Mouse (Mus musculus) kidney, postnatal 0 days (tissue): Measurements from ENCODE around the gene Gli2. TPM values are rescaled to one million over a fixed set of nuclear protein-coding genes. Genes with fewer than 3 reads are reported as not detected.
A peak's percentile ranks its signal among the peaks of the same experiment; 100 is the strongest.

Experiments
- ATAC-seq: fragments of 200-750 bp; cut with Nextera tagmentation; replicated peaks from 2 replicates; pipeline ENCODE4 v1.8.0; 2017; ENCODE audit warnings: low read depth, moderate number of reproducible peaks, moderate TSS enrichment, moderate library complexity; ENCODE audit not compliant: low FRiP score
- DNase-seq: peaks from one replicate; pipeline ENCODE4 v3.0.0-alpha.2; 2016; ENCODE audit warnings: low spot score
- H3K27ac ChIP-seq: fragments of 300-500 bp; sonication (generic); 2 replicates; pipeline ENCODE4 v1.5.1; 2014; ENCODE audit warnings: mild to moderate bottlenecking
- H3K27me3 ChIP-seq: fragments of 300-500 bp; sonication (generic); 2 replicates; pipeline ENCODE4 v1.6.1; 2014; ENCODE audit warnings: low read length, mixed read lengths; ENCODE audit not compliant: insufficient read depth
- H3K36me3 ChIP-seq: fragments of 300-500 bp; sonication (generic); 2 replicates; pipeline ENCODE4 v1.6.1; 2014; ENCODE audit warnings: low read length, mixed read lengths; ENCODE audit not compliant: insufficient read depth
- H3K4me1 ChIP-seq: fragments of 300-500 bp; sonication (generic); replicated peaks from 2 replicates; pipeline ENCODE4 v1.6.1; 2014; ENCODE audit warnings: antibody characterized with exemption, low read length, mixed read lengths; ENCODE audit not compliant: insufficient read depth
- H3K4me2 ChIP-seq: fragments of 300-500 bp; sonication (generic); 2 replicates; pipeline ENCODE4 v1.6.1; 2014; ENCODE audit warnings: mild to moderate bottlenecking, low read length, moderate library complexity, mixed read lengths
- H3K4me3 ChIP-seq: fragments of 300-500 bp; sonication (generic); replicated peaks from 2 replicates; pipeline ENCODE4 v1.5.1; 2014; ENCODE audit warnings: low read depth, low read length
- H3K9ac ChIP-seq: fragments of 300-500 bp; sonication (generic); 2 replicates; pipeline ENCODE4 v1.6.1; 2014; ENCODE audit warnings: low read depth, low read length
- H3K9me3 ChIP-seq: fragments of 300-500 bp; sonication (generic); replicated peaks from 2 replicates; pipeline ENCODE4 v1.6.1; 2016; ENCODE audit warnings: low read length, inconsistent platforms, mixed read lengths
- CTCF ChIP-seq: IDR thresholded peaks from 2 replicates; pipeline ENCODE4 v1.5.1; 2016; ENCODE audit warnings: antibody characterized with exemption, low read depth, mild to moderate bottlenecking, moderate library complexity
- WGBS: fragments of 180-500 bp; shearing (Covaris S2); extraction: QIAGEN DNeasy Blood & Tissue Kit; methylation state at CpG from one replicate; pipeline ENCODE4 v1.1.7; 2014; 5-methylcytosine and 5-hydroxymethylcytosine counted together
- polyA plus RNA-seq: library from polyadenylated mRNA; unstranded; fragments of >200 nt; fragmentation: Nextera tagmentation; extraction: Ambion mirVana; gene quantifications from 2 replicates; pipeline ENCODE4 v1.2.1, GENCODE M21; 2015

The Gli2 gene
- polyA plus RNA-seq, 1 experiment from 2014 or later, result 2.6 TPM

- Histone ChIP-seq H3K36me3 (no peaks in the 10 kb centered on the region), H3K9me3 (no peaks in the 10 kb centered on the region), H3K27me3 (no peaks in the 10 kb centered on the region), H3K9ac (no peak overlapping the region), H3K4me2 (peak overlapping the region; percentile 50), H3K4me3 (peak overlapping the region; percentile 20; the same call in 1 of the 2 replicates), H3K4me1 (peaks cover 4% of the 10 kb centered on the region), H3K27ac (no peak overlapping the region)
- DNase-seq (peak; percentile 51), ATAC-seq (peak; percentile 79)
- no peak for TF ChIP-seq CTCF
- 17% methylated on average over 31 of the region's 31 CpGs for WGBS
These were observed 227.8 kb downstream of the Gli2 start for GRCm38 (mm10) chr1:118825467-118826219.

GRCm38 (mm10) chr1:118825035-118825434, 228.4 kb downstream of the Gli2 start:
- DNase-seq, result no peak
- peaks cover 4% of the 10 kb centered on the region for H3K4me1 ChIP-seq
- no peaks in the 10 kb centered on the region for H3K27me3 ChIP-seq
- 0 out of 2 replicates have a peak overlapping the region, but pooled peaks have one; percentile 20 for H3K4me3 ChIP-seq
- peak overlapping the region; percentile 50; the same call in 1 of the 2 replicates for H3K4me2 ChIP-seq
- H3K9me3 ChIP-seq, result no peaks in the 10 kb centered on the region
- TF ChIP-seq CTCF, result no peak
- 0 out of 2 replicates have a peak, but pooled peaks have one; percentile 40 for ATAC-seq
- no peak overlapping the region for H3K9ac ChIP-seq
- H3K27ac ChIP-seq, result no peak overlapping the region
- 46% methylated on average over 3 of the region's 3 CpGs for WGBS
- no peaks in the 10 kb centered on the region for H3K36me3 ChIP-seq

- WGBS, result 95% methylated on average over 2 of the region's 2 CpGs
- Histone ChIP-seq H3K27me3 (no peaks in the 10 kb centered on the region), H3K27ac (no peak overlapping the region), H3K4me3 (no peak overlapping the region), H3K4me1 (peaks cover 4% of the 10 kb centered on the region), H3K9ac (no peak overlapping the region), H3K9me3 (no peaks in the 10 kb centered on the region), H3K4me2 (no peak overlapping the region), H3K36me3 (no peaks in the 10 kb centered on the region)
- ATAC-seq (no peak), DNase-seq (no peak)
- TF ChIP-seq CTCF, result peak; percentile 50
These were observed 231.2 kb downstream of the Gli2 start for GRCm38 (mm10) chr1:118822258-118822657.

- WGBS, result 97% methylated on average over 2 of the region's 2 CpGs
- no peaks in the 10 kb centered on the region for H3K36me3 ChIP-seq
- no peaks in the 10 kb centered on the region for H3K9me3 ChIP-seq
- TF ChIP-seq CTCF, result no peak
- no peak overlapping the region for H3K9ac ChIP-seq
- no peak for DNase-seq
- no peak overlapping the region for H3K27ac ChIP-seq
- ATAC-seq, result no peak
- no peak overlapping the region for H3K4me3 ChIP-seq
- H3K27me3 ChIP-seq, result no peaks in the 10 kb centered on the region
- H3K4me2 ChIP-seq, result no peak overlapping the region
- no peaks in the 10 kb centered on the region for H3K4me1 ChIP-seq
These were observed 238.4 kb downstream of the Gli2 start for GRCm38 (mm10) chr1:118815015-118815414.

GRCm38 (mm10) chr1:118810336-118810735, 243.1 kb downstream of the Gli2 start:
- Histone ChIP-seq H3K27ac (no peak overlapping the region), H3K9ac (no peak overlapping the region), H3K27me3 (no peaks in the 10 kb centered on the region), H3K4me1 (no peaks in the 10 kb centered on the region), H3K4me2 (no peak overlapping the region), H3K4me3 (no peak overlapping the region), H3K36me3 (no peaks in the 10 kb centered on the region), H3K9me3 (no peaks in the 10 kb centered on the region)
- ATAC-seq, result no peak
- DNase-seq, result peak; percentile 18
- 29% methylated on average over 4 of the region's 4 CpGs for WGBS
- no peak for TF ChIP-seq CTCF

GRCm38 (mm10) chr1:118806727-118807126, 246.7 kb downstream of the Gli2 start:
- Histone ChIP-seq H3K9me3 (no peaks in the 10 kb centered on the region), H3K27ac (no peak overlapping the region), H3K36me3 (no peaks in the 10 kb centered on the region), H3K9ac (no peak overlapping the region), H3K4me2 (no peak overlapping the region), H3K27me3 (no peaks in the 10 kb centered on the region), H3K4me3 (no peak overlapping the region), H3K4me1 (no peaks in the 10 kb centered on the region)
- no peak for TF ChIP-seq CTCF
- WGBS, result 100% methylated on average over 3 of the region's 3 CpGs
- ATAC-seq (no peak), DNase-seq (no peak)
